Mouse (Mus musculus) brain, embryonic 14.5 days (tissue): ENCODE data around the gene Pced1b.

Experiments used
- CTCF ChIP-seq: fragments of 200-500 bp; IDR thresholded peaks from 2 replicates; pipeline ENCODE4 v1.5.1; 2012; ENCODE audit warnings: inconsistent platforms, mild to moderate bottlenecking, moderate library complexity, borderline replicate concordance; ENCODE audit not compliant: insufficient read depth, insufficient read length; ENCODE audit errors: extremely low read depth
- POLR2A ChIP-seq: fragments of 200-500 bp; IDR thresholded peaks from 2 replicates; pipeline ENCODE4 v1.6.1; 2012; ENCODE audit warnings: mild to moderate bottlenecking, inconsistent platforms, borderline replicate concordance; ENCODE audit not compliant: poor library complexity, insufficient read depth, insufficient read length, severe bottlenecking; ENCODE audit errors: extremely low read depth

DNA sequence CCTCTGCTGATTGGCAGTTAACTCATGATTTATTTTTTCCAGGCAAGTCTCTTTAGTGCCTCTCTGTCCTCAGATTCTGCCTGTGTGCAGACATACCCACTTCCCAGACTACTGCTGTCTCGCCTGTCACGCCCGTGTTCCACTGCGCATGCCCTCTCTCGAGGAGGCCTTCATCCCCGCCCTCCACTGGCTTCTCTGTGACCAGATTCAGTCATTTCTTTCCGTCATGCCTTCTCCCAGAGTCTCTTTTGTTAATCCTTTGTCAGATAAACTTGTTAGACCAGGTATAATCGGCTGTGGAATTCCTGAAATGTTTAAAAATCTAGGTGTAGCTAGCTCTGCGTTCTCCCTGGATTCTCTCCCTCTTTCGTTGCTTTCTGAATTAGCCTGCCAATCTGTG, 23.5 kb upstream of the Pced1b start:
- TF ChIP-seq CTCF (no peak), POLR2A (no peak)
